Mouse (Mus musculus): ENCODE results near the gene Cdh11. TPM values are rescaled to one million over a fixed set of nuclear protein-coding genes. Genes with fewer than 3 reads are reported as not detected.

Gene Cdh11
- polyA plus RNA-seq, 1 experiment from 2014 or later: 36.0 TPM

GRCm38 (mm10) chr8:102774594-102774993 lies 10.8 kb downstream of the Cdh11 start:
- WGBS: 95% methylated on average over 1 of the region's 1 CpGs
- no peak for ATAC-seq
- Histone ChIP-seq H3K27ac (ENCODE audit: low read length) (no peak overlapping the region), H3K27me3 (replicated peaks; ENCODE audit: control insufficient read depth, insufficient read depth, low read length) (no peaks in the 10 kb centered on the region), H3K4me2 (ENCODE audit: low read length) (no peak overlapping the region), H3K9ac (replicated peaks; ENCODE audit: low read depth, low read length) (no peak overlapping the region), H3K4me1 (replicated peaks; ENCODE audit: control insufficient read depth, insufficient read depth, low read length) (peaks cover 13% of the 10 kb centered on the region), H3K4me3 (replicated peaks; ENCODE audit: low read length) (no peak overlapping the region), H3K36me3 (ENCODE audit: control insufficient read depth, insufficient read depth) (peaks cover 4% of the 10 kb centered on the region), H3K9me3 (ENCODE audit: control insufficient read depth, low read length) (no peaks in the 10 kb centered on the region)

GRCm38 (mm10) chr8:102771456-102771855 lies 14.0 kb downstream of the Cdh11 start:
- no peaks in the 10 kb centered on the region for H3K4me1 ChIP-seq (replicated peaks; ENCODE audit: control insufficient read depth, insufficient read depth, low read length)
- ATAC-seq: no peak
- H3K4me2 ChIP-seq (ENCODE audit: low read length): no peak overlapping the region
- no peak overlapping the region for H3K4me3 ChIP-seq (replicated peaks; ENCODE audit: low read length)
- H3K27me3 ChIP-seq (replicated peaks; ENCODE audit: control insufficient read depth, insufficient read depth, low read length): no peaks in the 10 kb centered on the region
- no peak overlapping the region for H3K9ac ChIP-seq (replicated peaks; ENCODE audit: low read depth, low read length)
- WGBS: 89% methylated on average over 2 of the region's 2 CpGs
- H3K9me3 ChIP-seq (ENCODE audit: control insufficient read depth, low read length): no peaks in the 10 kb centered on the region
- H3K36me3 ChIP-seq (ENCODE audit: control insufficient read depth, insufficient read depth): peaks cover 4% of the 10 kb centered on the region
- no peak overlapping the region for H3K27ac ChIP-seq (ENCODE audit: low read length)

- no peaks in the 10 kb centered on the region for H3K4me1 ChIP-seq (replicated peaks; ENCODE audit: control insufficient read depth, insufficient read depth, low read length)
- H3K9ac ChIP-seq (replicated peaks; ENCODE audit: low read depth, low read length): no peak overlapping the region
- H3K36me3 ChIP-seq (ENCODE audit: control insufficient read depth, insufficient read depth): no peaks in the 10 kb centered on the region
- H3K27me3 ChIP-seq (replicated peaks; ENCODE audit: control insufficient read depth, insufficient read depth, low read length): no peaks in the 10 kb centered on the region
- H3K9me3 ChIP-seq (ENCODE audit: control insufficient read depth, low read length): no peaks in the 10 kb centered on the region
- peak; percentile 81 for ATAC-seq
- no peak overlapping the region for H3K4me3 ChIP-seq (replicated peaks; ENCODE audit: low read length)
- no peak overlapping the region for H3K27ac ChIP-seq (ENCODE audit: low read length)
- H3K4me2 ChIP-seq (ENCODE audit: low read length): no peak overlapping the region
- 32% methylated on average over 5 of the region's 5 CpGs for WGBS
These were observed 31.6 kb downstream of the Cdh11 start for GRCm38 (mm10) chr8:102753839-102754238.

GRCm38 (mm10) chr8:102742940-102743339 lies 42.5 kb downstream of the Cdh11 start:
- Histone ChIP-seq H3K4me2 (ENCODE audit: low read length) (no peak overlapping the region), H3K9me3 (ENCODE audit: control insufficient read depth, low read length) (no peaks in the 10 kb centered on the region), H3K27me3 (replicated peaks; ENCODE audit: control insufficient read depth, insufficient read depth, low read length) (no peaks in the 10 kb centered on the region), H3K4me1 (replicated peaks; ENCODE audit: control insufficient read depth, insufficient read depth, low read length) (peaks cover 14% of the 10 kb centered on the region), H3K27ac (ENCODE audit: low read length) (no peak overlapping the region), H3K4me3 (replicated peaks; ENCODE audit: low read length) (no peak overlapping the region), H3K9ac (replicated peaks; ENCODE audit: low read depth, low read length) (no peak overlapping the region), H3K36me3 (ENCODE audit: control insufficient read depth, insufficient read depth) (no peaks in the 10 kb centered on the region)
- 83% methylated on average over 3 of the region's 3 CpGs for WGBS
- no peak for ATAC-seq

GRCm38 (mm10) chr8:102742008-102742591 lies 43.3 kb downstream of the Cdh11 start:
- Histone ChIP-seq H3K4me1 (replicated peaks; ENCODE audit: control insufficient read depth, insufficient read depth, low read length) (peaks cover 16% of the 10 kb centered on the region), H3K9ac (replicated peaks; ENCODE audit: low read depth, low read length) (no peak overlapping the region), H3K27me3 (replicated peaks; ENCODE audit: control insufficient read depth, insufficient read depth, low read length) (no peaks in the 10 kb centered on the region), H3K36me3 (ENCODE audit: control insufficient read depth, insufficient read depth) (no peaks in the 10 kb centered on the region), H3K4me3 (replicated peaks; ENCODE audit: low read length) (no peak overlapping the region), H3K27ac (ENCODE audit: low read length) (no peak overlapping the region), H3K4me2 (ENCODE audit: low read length) (no peak overlapping the region), H3K9me3 (ENCODE audit: control insufficient read depth, low read length) (no peaks in the 10 kb centered on the region)
- WGBS: 79% methylated on average over 5 of the region's 5 CpGs
- no peak for ATAC-seq

GRCm38 (mm10) chr8:102740963-102741362 lies 44.5 kb downstream of the Cdh11 start:
- WGBS: 87% methylated on average over 4 of the region's 4 CpGs
- no peak for ATAC-seq
- Histone ChIP-seq H3K4me3 (replicated peaks; ENCODE audit: low read length) (no peak overlapping the region), H3K9ac (replicated peaks; ENCODE audit: low read depth, low read length) (no peak overlapping the region), H3K4me2 (ENCODE audit: low read length) (no peak overlapping the region), H3K4me1 (replicated peaks; ENCODE audit: control insufficient read depth, insufficient read depth, low read length) (peaks cover 16% of the 10 kb centered on the region), H3K27ac (ENCODE audit: low read length) (no peak overlapping the region), H3K9me3 (ENCODE audit: control insufficient read depth, low read length) (no peaks in the 10 kb centered on the region), H3K36me3 (ENCODE audit: control insufficient read depth, insufficient read depth) (no peaks in the 10 kb centered on the region), H3K27me3 (replicated peaks; ENCODE audit: control insufficient read depth, insufficient read depth, low read length) (no peaks in the 10 kb centered on the region)

- Histone ChIP-seq H3K9ac (replicated peaks; ENCODE audit: low read depth, low read length) (peak overlapping the region; percentile 36; the same call in 1 of the 2 replicates), H3K4me3 (replicated peaks; ENCODE audit: low read length) (no peak overlapping the region), H3K4me1 (replicated peaks; ENCODE audit: control insufficient read depth, insufficient read depth, low read length) (peaks cover 21% of the 10 kb centered on the region), H3K36me3 (ENCODE audit: control insufficient read depth, insufficient read depth) (no peaks in the 10 kb centered on the region), H3K27me3 (replicated peaks; ENCODE audit: control insufficient read depth, insufficient read depth, low read length) (no peaks in the 10 kb centered on the region), H3K27ac (ENCODE audit: low read length) (peak overlapping the region; percentile 60), H3K9me3 (ENCODE audit: control insufficient read depth, low read length) (no peaks in the 10 kb centered on the region), H3K4me2 (ENCODE audit: low read length) (peak overlapping the region; percentile 27; the same call in 1 of the 2 replicates)
- WGBS: 16% methylated on average over 7 of the region's 7 CpGs
- ATAC-seq: peak; percentile 95
These were observed 46.4 kb downstream of the Cdh11 start for GRCm38 (mm10) chr8:102738961-102739487.

GRCm38 (mm10) chr8:102738395-102738794 lies 47.0 kb downstream of the Cdh11 start:
- Histone ChIP-seq H3K36me3 (ENCODE audit: control insufficient read depth, insufficient read depth) (no peaks in the 10 kb centered on the region), H3K27ac (ENCODE audit: low read length) (peak overlapping the region; percentile 60), H3K27me3 (replicated peaks; ENCODE audit: control insufficient read depth, insufficient read depth, low read length) (no peaks in the 10 kb centered on the region), H3K9ac (replicated peaks; ENCODE audit: low read depth, low read length) (no peak overlapping the region), H3K4me2 (ENCODE audit: low read length) (peak overlapping the region; percentile 27; the same call in 1 of the 2 replicates), H3K9me3 (ENCODE audit: control insufficient read depth, low read length) (no peaks in the 10 kb centered on the region), H3K4me3 (replicated peaks; ENCODE audit: low read length) (no peak overlapping the region), H3K4me1 (replicated peaks; ENCODE audit: control insufficient read depth, insufficient read depth, low read length) (peaks cover 21% of the 10 kb centered on the region)
- ATAC-seq: peak; percentile 53
- WGBS: 70% methylated on average over 7 of the region's 7 CpGs

GRCm38 (mm10) chr8:102734419-102734818 lies 51.0 kb downstream of the Cdh11 start:
- no peak for ATAC-seq
- H3K9me3 ChIP-seq (ENCODE audit: control insufficient read depth, low read length): no peaks in the 10 kb centered on the region
- H3K4me2 ChIP-seq (ENCODE audit: low read length): no peak overlapping the region
- H3K4me1 ChIP-seq (replicated peaks; ENCODE audit: control insufficient read depth, insufficient read depth, low read length): peaks cover 21% of the 10 kb centered on the region
- no peak overlapping the region for H3K27ac ChIP-seq (ENCODE audit: low read length)
- no peaks in the 10 kb centered on the region for H3K27me3 ChIP-seq (replicated peaks; ENCODE audit: control insufficient read depth, insufficient read depth, low read length)
- 41% methylated on average over 1 of the region's 1 CpGs for WGBS
- H3K4me3 ChIP-seq (replicated peaks; ENCODE audit: low read length): no peak overlapping the region
- no peaks in the 10 kb centered on the region for H3K36me3 ChIP-seq (ENCODE audit: control insufficient read depth, insufficient read depth)
- H3K9ac ChIP-seq (replicated peaks; ENCODE audit: low read depth, low read length): no peak overlapping the region
